Mouse (Mus musculus) frontal cortex, adult 2 months (tissue): Measurements from ENCODE around the gene Mrs2. TPM values are rescaled to one million over a fixed set of nuclear protein-coding genes. Genes with fewer than 3 reads are reported as not detected.
"Not testable (repeated sequence)": the region's sequence is repeated elsewhere in the genome, so short reads cannot be mapped to it uniquely, and the experiment has no call there.

Experiments used
- DNase-seq, 2 experiments: peaks; one replicate each; pipeline ENCODE4 v3.0.0; 2022; ENCODE audit warnings: low spot score in 1 of 2; ENCODE audit errors: extremely low spot score in 1 of 2
- polyA plus RNA-seq: library from polyadenylated mRNA; depleted of rRNA; stranded (reverse); fragments of >200 nt; gene quantifications from 2 replicates; pipeline ENCODE4 v1.2.3, GENCODE M21; 2012

Mrs2 gene
- polyA plus RNA-seq, 1 experiment: 47.1 TPM

- peak; percentile 31 to 57 for DNase-seq
These were observed 34.7 kb downstream of the Mrs2 start for GRCm38 (mm10) chr13:24985435-24985834.

- DNase-seq: no peak
These were observed 39.1 kb downstream of the Mrs2 start for GRCm38 (mm10) chr13:24981031-24981430.

GRCm38 (mm10) chr13:24977820-24978342 lies 42.3 kb downstream of the Mrs2 start:
- no peak for DNase-seq

GRCm38 (mm10) chr13:24976384-24976783 lies 43.8 kb downstream of the Mrs2 start:
- peak; percentile 20 to 43 for DNase-seq

- DNase-seq: not testable (repeated sequence)
These were observed 48.4 kb downstream of the Mrs2 start for GRCm38 (mm10) chr13:24971776-24972175.

GRCm38 (mm10) chr13:24965846-24966201 lies 54.4 kb downstream of the Mrs2 start:
- DNase-seq: no peak

- DNase-seq: no peak
These were observed 54.9 kb downstream of the Mrs2 start for GRCm38 (mm10) chr13:24965130-24965845.

GRCm38 (mm10) chr13:24962119-24962518 lies 58.1 kb downstream of the Mrs2 start:
- no peak for DNase-seq

GRCm38 (mm10) chr13:24960084-24960483 lies 60.1 kb downstream of the Mrs2 start:
- no peak for DNase-seq

- peak in 1 of 2 experiments; percentile 41 for DNase-seq
These were observed 61.5 kb downstream of the Mrs2 start for GRCm38 (mm10) chr13:24958671-24959070.

GRCm38 (mm10) chr13:24955500-24955899 lies 64.7 kb downstream of the Mrs2 start:
- no peak for DNase-seq

- DNase-seq: no peak
These were observed 65.1 kb downstream of the Mrs2 start for GRCm38 (mm10) chr13:24955091-24955490.

- no peak for DNase-seq
These were observed 67.5 kb downstream of the Mrs2 start for GRCm38 (mm10) chr13:24952659-24953058.

- no peak for DNase-seq
These were observed 71.3 kb downstream of the Mrs2 start for GRCm38 (mm10) chr13:24948870-24949269.

GRCm38 (mm10) chr13:24947158-24947557 lies 73.0 kb downstream of the Mrs2 start:
- no peak for DNase-seq

GRCm38 (mm10) chr13:24945567-24945966 lies 74.6 kb downstream of the Mrs2 start:
- no peak for DNase-seq

GRCm38 (mm10) chr13:24943303-24943702 lies 76.9 kb downstream of the Mrs2 start:
- DNase-seq: no peak

GRCm38 (mm10) chr13:24942512-24943282 lies 77.5 kb downstream of the Mrs2 start, which contains the start of gene Gpld1:
Gene Gpld1 (plus strand): TSS chr13:24943152.
- DNase-seq: peak in 1 of 2 experiments; percentile 47

- no peak for DNase-seq
These were observed 80.7 kb downstream of the Mrs2 start for GRCm38 (mm10) chr13:24939472-24939871.

- peak; percentile 56 to 91 for DNase-seq
These were observed 81.5 kb downstream of the Mrs2 start for GRCm38 (mm10) chr13:24938683-24939082.

GRCm38 (mm10) chr13:24937839-24938166 lies 82.4 kb downstream of the Mrs2 start:
- no peak for DNase-seq
